Mouse (Mus musculus) midbrain, embryonic 15.5 days (tissue): ENCODE results near the gene Pipox. TPM values are rescaled to one million over a fixed set of nuclear protein-coding genes. Genes with fewer than 3 reads are reported as not detected.

ENCODE experiments used
- ATAC-seq: fragments of 200-750 bp; cut with Nextera tagmentation; replicated peaks from 2 replicates; pipeline ENCODE4 v1.8.0; 2017; ENCODE audit warnings: moderate TSS enrichment
- H3K27ac ChIP-seq: fragments of 300-500 bp; sonication (generic); 2 replicates; pipeline ENCODE4 v1.5.1; 2015; ENCODE audit warnings: mild to moderate bottlenecking, inconsistent platforms
- H3K27me3 ChIP-seq: fragments of 300-500 bp; sonication (generic); replicated peaks from 2 replicates; pipeline ENCODE4 v1.6.1; 2015; ENCODE audit warnings: inconsistent platforms
- H3K36me3 ChIP-seq: fragments of 300-500 bp; sonication (generic); replicated peaks from 2 replicates; pipeline ENCODE4 v1.6.1; 2015; ENCODE audit warnings: inconsistent platforms
- H3K4me1 ChIP-seq: fragments of 300-500 bp; sonication (generic); 2 replicates; pipeline ENCODE4 v1.6.1; 2015; ENCODE audit warnings: inconsistent platforms
- H3K4me2 ChIP-seq: fragments of 300-500 bp; sonication (generic); 2 replicates; pipeline ENCODE4 v1.6.1; 2015; ENCODE audit warnings: inconsistent platforms, mild to moderate bottlenecking, moderate library complexity
- H3K4me3 ChIP-seq: fragments of 300-500 bp; sonication (generic); 2 replicates; pipeline ENCODE4 v1.5.1; 2015; ENCODE audit warnings: mild to moderate bottlenecking, inconsistent platforms
- H3K9ac ChIP-seq: fragments of 300-500 bp; sonication (generic); 2 replicates; pipeline ENCODE4 v1.6.1; 2015; ENCODE audit warnings: mild to moderate bottlenecking, inconsistent platforms
- H3K9me3 ChIP-seq: fragments of 300-500 bp; sonication (generic); 2 replicates; pipeline ENCODE4 v1.6.1; 2016; ENCODE audit warnings: inconsistent platforms
- WGBS: fragments of 180-500 bp; shearing (Covaris S2); methylation state at CpG from one replicate; pipeline ENCODE4 v1.1.7; 2015; ENCODE audit warnings: mixed read lengths; 5-methylcytosine and 5-hydroxymethylcytosine counted together
- polyA plus RNA-seq: library from polyadenylated mRNA; unstranded; fragments of >200 nt; fragmentation: Nextera tagmentation; extraction: Ambion mirVana; gene quantifications from 2 replicates; pipeline ENCODE4 v1.2.1, GENCODE M21; 2015

The Pipox gene
- polyA plus RNA-seq, 1 experiment from 2014 or later: 5.7 TPM

GRCm38 (mm10) chr11:77904707-77905106, 10.8 kb upstream of the Pipox start:
- Histone ChIP-seq H3K27ac (no peak overlapping the region), H3K27me3 (no peaks in the 10 kb centered on the region), H3K4me1 (peaks cover 49% of the 10 kb centered on the region), H3K9me3 (no peaks in the 10 kb centered on the region), H3K4me3 (no peak overlapping the region), H3K36me3 (no peaks in the 10 kb centered on the region), H3K4me2 (no peak overlapping the region), H3K9ac (no peak overlapping the region)
- 37% methylated on average over 1 of the region's 1 CpGs for WGBS
- no peak for ATAC-seq

- peak overlapping the region; percentile 43 for H3K27ac ChIP-seq
- H3K36me3 ChIP-seq: no peaks in the 10 kb centered on the region
- no peak overlapping the region for H3K9ac ChIP-seq
- WGBS: 30% methylated on average over 3 of the region's 3 CpGs
- H3K27me3 ChIP-seq: no peaks in the 10 kb centered on the region
- no peak overlapping the region for H3K4me3 ChIP-seq
- peaks cover 47% of the 10 kb centered on the region for H3K4me1 ChIP-seq
- ATAC-seq: no peak
- H3K4me2 ChIP-seq: no peak overlapping the region
- H3K9me3 ChIP-seq: no peaks in the 10 kb centered on the region
Measured at GRCm38 (mm10) chr11:77903761-77904160, 9.9 kb upstream of the Pipox start.

- Histone ChIP-seq H3K27me3 (no peaks in the 10 kb centered on the region), H3K4me3 (no peak overlapping the region), H3K4me1 (peaks cover 59% of the 10 kb centered on the region), H3K4me2 (no peak overlapping the region), H3K9ac (no peak overlapping the region), H3K27ac (peak overlapping the region; percentile 62), H3K36me3 (no peaks in the 10 kb centered on the region), H3K9me3 (no peaks in the 10 kb centered on the region)
- ATAC-seq: no peak
- WGBS: 32% methylated on average over 8 of the region's 8 CpGs
Measured at GRCm38 (mm10) chr11:77901775-77902355, 8.0 kb upstream of the Pipox start.

- 35% methylated on average over 5 of the region's 5 CpGs for WGBS
- no peaks in the 10 kb centered on the region for H3K36me3 ChIP-seq
- no peak overlapping the region for H3K4me2 ChIP-seq
- no peak overlapping the region for H3K4me3 ChIP-seq
- ATAC-seq: no peak
- peak overlapping the region; percentile 62 for H3K27ac ChIP-seq
- no peaks in the 10 kb centered on the region for H3K27me3 ChIP-seq
- H3K9ac ChIP-seq: no peak overlapping the region
- peaks cover 59% of the 10 kb centered on the region for H3K4me1 ChIP-seq
- H3K9me3 ChIP-seq: no peaks in the 10 kb centered on the region
Measured at GRCm38 (mm10) chr11:77901366-77901765, 7.5 kb upstream of the Pipox start.

- Histone ChIP-seq H3K4me3 (no peak overlapping the region), H3K4me1 (peaks cover 60% of the 10 kb centered on the region), H3K27ac (no peak overlapping the region), H3K9ac (no peak overlapping the region), H3K4me2 (no peak overlapping the region), H3K36me3 (no peaks in the 10 kb centered on the region), H3K9me3 (no peaks in the 10 kb centered on the region), H3K27me3 (no peaks in the 10 kb centered on the region)
- no peak for ATAC-seq
- WGBS: 87% methylated on average over 4 of the region's 4 CpGs
Measured at GRCm38 (mm10) chr11:77900696-77901095, 6.8 kb upstream of the Pipox start.

- 91% methylated on average over 3 of the region's 3 CpGs for WGBS
- no peaks in the 10 kb centered on the region for H3K27me3 ChIP-seq
- peaks cover 65% of the 10 kb centered on the region for H3K4me1 ChIP-seq
- H3K9me3 ChIP-seq: no peaks in the 10 kb centered on the region
- no peak overlapping the region for H3K4me2 ChIP-seq
- no peaks in the 10 kb centered on the region for H3K36me3 ChIP-seq
- no peak overlapping the region for H3K9ac ChIP-seq
- no peak overlapping the region for H3K4me3 ChIP-seq
- no peak for ATAC-seq
- no peak overlapping the region for H3K27ac ChIP-seq
Measured at GRCm38 (mm10) chr11:77900187-77900586, 6.3 kb upstream of the Pipox start.

- Histone ChIP-seq H3K9ac (0 out of 2 replicates have a peak overlapping the region, but pooled peaks have one; percentile 27), H3K4me2 (peak overlapping the region; percentile 38), H3K9me3 (no peaks in the 10 kb centered on the region), H3K27me3 (no peaks in the 10 kb centered on the region), H3K27ac (peak overlapping the region; percentile 88), H3K4me3 (peak overlapping the region; percentile 1), H3K4me1 (peaks cover 78% of the 10 kb centered on the region), H3K36me3 (no peaks in the 10 kb centered on the region)
- ATAC-seq: peak; percentile 57
- 4% methylated on average over 23 of the region's 23 CpGs for WGBS
Measured at GRCm38 (mm10) chr11:77896820-77897805, 3.2 kb upstream of the Pipox start.

- H3K9me3 ChIP-seq: no peaks in the 10 kb centered on the region
- no peak overlapping the region for H3K4me3 ChIP-seq
- H3K27ac ChIP-seq: peak overlapping the region; percentile 88
- H3K36me3 ChIP-seq: no peaks in the 10 kb centered on the region
- ATAC-seq: no peak
- H3K27me3 ChIP-seq: no peaks in the 10 kb centered on the region
- 9% methylated on average over 6 of the region's 6 CpGs for WGBS
- peaks cover 76% of the 10 kb centered on the region for H3K4me1 ChIP-seq
- H3K9ac ChIP-seq: no peak overlapping the region
- H3K4me2 ChIP-seq: peak overlapping the region; percentile 38
Measured at GRCm38 (mm10) chr11:77896480-77896819, 2.6 kb upstream of the Pipox start.

- Histone ChIP-seq H3K27ac (peak overlapping the region; percentile 88), H3K4me2 (peak overlapping the region; percentile 38; the same call in 1 of the 2 replicates), H3K4me1 (peaks cover 72% of the 10 kb centered on the region), H3K9me3 (no peaks in the 10 kb centered on the region), H3K27me3 (no peaks in the 10 kb centered on the region), H3K36me3 (no peaks in the 10 kb centered on the region), H3K4me3 (no peak overlapping the region), H3K9ac (no peak overlapping the region)
- no peak for ATAC-seq
- WGBS: 37% methylated on average over 9 of the region's 9 CpGs
Measured at GRCm38 (mm10) chr11:77896011-77896410, 2.1 kb upstream of the Pipox start.

- WGBS: 62% methylated on average over 2 of the region's 2 CpGs
- peaks cover 73% of the 10 kb centered on the region for H3K4me1 ChIP-seq
- H3K4me3 ChIP-seq: no peak overlapping the region
- H3K9me3 ChIP-seq: no peaks in the 10 kb centered on the region
- no peak overlapping the region for H3K9ac ChIP-seq
- no peak for ATAC-seq
- no peak overlapping the region for H3K4me2 ChIP-seq
- peak overlapping the region; percentile 88 for H3K27ac ChIP-seq
- no peaks in the 10 kb centered on the region for H3K36me3 ChIP-seq
- no peaks in the 10 kb centered on the region for H3K27me3 ChIP-seq
Measured at GRCm38 (mm10) chr11:77894967-77895366, 1.1 kb upstream of the Pipox start.

GRCm38 (mm10) chr11:77893283-77893682, 613 bp downstream of the Pipox start:
- no peaks in the 10 kb centered on the region for H3K36me3 ChIP-seq

GRCm38 (mm10) chr11:77892883-77893282, 1.0 kb downstream of the Pipox start:
- H3K27ac ChIP-seq: peak overlapping the region; percentile 88
- peak overlapping the region; percentile 19 for H3K4me2 ChIP-seq
- no peak overlapping the region for H3K9ac ChIP-seq
- H3K4me3 ChIP-seq: no peak overlapping the region
- peaks cover 65% of the 10 kb centered on the region for H3K4me1 ChIP-seq
- 7% methylated on average over 5 of the region's 5 CpGs for WGBS
- no peaks in the 10 kb centered on the region for H3K27me3 ChIP-seq
- H3K36me3 ChIP-seq: no peaks in the 10 kb centered on the region
- no peak for ATAC-seq
- no peaks in the 10 kb centered on the region for H3K9me3 ChIP-seq

More at GRCm38 (mm10) chr11:77893283-77893682, 613 bp downstream of the Pipox start:
- H3K4me2 ChIP-seq: peak overlapping the region; percentile 19
- no peaks in the 10 kb centered on the region for H3K27me3 ChIP-seq
- peak overlapping the region; percentile 88 for H3K27ac ChIP-seq
- ATAC-seq: no peak; the same call in 1 of the 2 replicates
- no peaks in the 10 kb centered on the region for H3K9me3 ChIP-seq
- H3K9ac ChIP-seq: no peak overlapping the region; the same call in 1 of the 2 replicates
- peaks cover 65% of the 10 kb centered on the region for H3K4me1 ChIP-seq
- no peak overlapping the region for H3K4me3 ChIP-seq
- 15% methylated on average over 6 of the region's 6 CpGs for WGBS
